9 mouse cellular contexts compared by ENCODE assay signal in the genomic region with DNA sequence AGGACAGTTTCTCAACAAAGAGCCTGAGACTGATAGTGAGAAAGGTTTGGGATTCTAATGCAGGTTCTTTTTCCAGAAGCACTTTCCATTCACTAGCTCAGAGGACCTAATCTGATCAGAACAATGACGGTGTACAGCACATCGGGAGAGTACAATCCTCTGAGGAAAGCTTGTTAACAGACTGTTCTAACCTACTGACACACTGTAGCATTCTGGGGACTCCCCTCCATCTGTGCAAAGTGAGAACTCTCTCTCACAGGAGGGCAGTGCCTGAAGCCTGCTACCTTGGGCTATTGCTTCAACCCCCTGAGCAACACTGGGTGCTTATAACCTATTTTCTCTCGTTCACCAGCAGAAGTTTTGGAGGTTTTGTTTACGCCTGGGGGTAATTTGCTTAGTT.
DNase-seq lines count a peak whose midpoint lies in the region; ATAC-seq and TF ChIP-seq lines count a peak whose summit lies in the region.
"Had no signal": no experiment of that assay in that cellular context is flagged by ENCODE, and none has a peak within 500 bp of the region (broad histone marks: within the 10 kb centered on the region; RNA-seq: fewer than 3 reads in every experiment).

No protein-coding gene starts in this region.

- 47% methylated on average over 4 of the region's 4 CpGs for WGBS in neural tube, embryonic 11.5 days
- WGBS in forebrain, embryonic 11.5 days = 15% methylated on average over 4 of the region's 4 CpGs
- 37% methylated on average over 4 of the region's 4 CpGs for WGBS in liver, embryonic 16.5 days (ENCODE audit: insufficient replicate concordance)
- 35% methylated on average over 4 of the region's 4 CpGs for WGBS in small intestine, adult 2 months

- DNase-seq in neural tube, embryonic 11.5 days (ENCODE audit: low spot score) = no peak
- no peak for DNase-seq in neural tube, embryonic 10.5 days (ENCODE audit: extremely low spot score, low spot score)
- peak; percentile 61 for DNase-seq in forebrain, embryonic 11.5 days (ENCODE audit: low spot score)
- no peak for DNase-seq in c-Kit-positive CD71-positive TER-119-positive erythroid progenitor cells, embryonic 14.5 days (ENCODE audit: low spot score)
- no peak for DNase-seq in right cerebral cortex, postnatal 10 days (ENCODE audit: low spot score in 2 of 2)
- no peak for DNase-seq in right cerebral cortex, adult 18-20 months

- no peak overlapping the region for H3K27ac ChIP-seq in neural tube, embryonic 11.5 days (ENCODE audit: low read depth, low read length)
- peak overlapping the region; percentile 62 for H3K27ac ChIP-seq in forebrain, embryonic 11.5 days (ENCODE audit: low read depth, low read length)
- no peak overlapping the region for H3K27ac ChIP-seq in liver, embryonic 16.5 days (ENCODE audit: low read length)
- peak overlapping the region; percentile 51 for H3K27ac ChIP-seq in small intestine, adult 2 months (ENCODE audit: insufficient read depth, low read depth, low read length)
- H3K27ac ChIP-seq: heart, embryonic 13.5 days had no signal

- no peak for TF ChIP-seq POLR2A in small intestine, adult 2 months (IDR thresholded peaks at IDR 0.05; ENCODE audit: low read depth, low read length)

- H3K27me3 ChIP-seq in neural tube, embryonic 11.5 days (ENCODE audit: control insufficient read depth, insufficient read depth, low read length) = no peaks in the 10 kb centered on the region
- peaks cover 15% of the 10 kb centered on the region; the same call in 1 of the 2 replicates for H3K27me3 ChIP-seq in forebrain, embryonic 11.5 days (ENCODE audit: control insufficient read depth, insufficient read depth, low read length)
- no peaks in the 10 kb centered on the region for H3K27me3 ChIP-seq in liver, embryonic 16.5 days (ENCODE audit: control insufficient read depth, insufficient read depth, low read depth, low read length)
- no peaks in the 10 kb centered on the region for H3K27me3 ChIP-seq in small intestine, adult 2 months (ENCODE audit: control insufficient read depth, insufficient read depth, low read length)
- H3K27me3 ChIP-seq: heart, embryonic 13.5 days had no signal

- H3K4me3 ChIP-seq in neural tube, embryonic 11.5 days (ENCODE audit: low read depth, low read length) = no peak overlapping the region
- no peak overlapping the region for H3K4me3 ChIP-seq in forebrain, embryonic 11.5 days (ENCODE audit: low read depth, low read length)
- H3K4me3 ChIP-seq in liver, embryonic 16.5 days (ENCODE audit: low read depth, low read length) = no peak overlapping the region
- H3K4me3 ChIP-seq in small intestine, adult 2 months (ENCODE audit: low read depth, low read length) = no peak overlapping the region
- H3K4me3 ChIP-seq: heart, embryonic 13.5 days had no signal

- peaks cover 6% of the 10 kb centered on the region for H3K4me1 ChIP-seq in neural tube, embryonic 11.5 days (ENCODE audit: control insufficient read depth, insufficient read depth, low read length)
- 0 out of 2 replicates have a peak, but pooled peaks cover 3% of the 10 kb centered on the region for H3K4me1 ChIP-seq in forebrain, embryonic 11.5 days (replicated peaks; ENCODE audit: control insufficient read depth, insufficient read depth, low read length)
- peaks cover 20% of the 10 kb centered on the region for H3K4me1 ChIP-seq in liver, embryonic 16.5 days (ENCODE audit: control insufficient read depth, low read depth, low read length)
- peaks cover 12% of the 10 kb centered on the region; the same call in 1 of the 2 replicates for H3K4me1 ChIP-seq in small intestine, adult 2 months (ENCODE audit: control insufficient read depth, insufficient read depth, insufficient read length, low read length)

- no peaks in the 10 kb centered on the region for H3K36me3 ChIP-seq in neural tube, embryonic 11.5 days (ENCODE audit: control insufficient read depth, insufficient read depth, low read length)
- no peaks in the 10 kb centered on the region for H3K36me3 ChIP-seq in forebrain, embryonic 11.5 days (ENCODE audit: control insufficient read depth, insufficient read depth, low read length)
- no peaks in the 10 kb centered on the region for H3K36me3 ChIP-seq in liver, embryonic 16.5 days (ENCODE audit: control insufficient read depth, insufficient read depth)
- no peaks in the 10 kb centered on the region for H3K36me3 ChIP-seq in small intestine, adult 2 months (ENCODE audit: control insufficient read depth, insufficient read depth, low read length)

- H3K9ac ChIP-seq in neural tube, embryonic 11.5 days (ENCODE audit: low read length) = no peak overlapping the region
- H3K9ac ChIP-seq in forebrain, embryonic 11.5 days (ENCODE audit: low read length) = no peak overlapping the region
- H3K9ac ChIP-seq in liver, embryonic 16.5 days (ENCODE audit: low read depth, low read length) = no peak overlapping the region
- H3K9ac ChIP-seq: heart, embryonic 13.5 days had no signal

- TF ChIP-seq CTCF in small intestine, adult 2 months (IDR thresholded peaks at IDR 0.05; ENCODE audit: extremely low read depth, insufficient read length, insufficient replicate concordance, low read depth, low read length) = no peak

- H3K4me2 ChIP-seq in neural tube, embryonic 11.5 days (ENCODE audit: low read depth) = no peak overlapping the region
- no peak overlapping the region for H3K4me2 ChIP-seq in forebrain, embryonic 11.5 days (ENCODE audit: low read depth, low read length, severe bottlenecking)
- H3K4me2 ChIP-seq in liver, embryonic 16.5 days (ENCODE audit: low read depth, low read length) = no peak overlapping the region
- H3K4me2 ChIP-seq: heart, embryonic 13.5 days had no signal

- 0 out of 2 replicates have a peak, but pooled peaks have one; percentile 48 for ATAC-seq in neural tube, embryonic 11.5 days (ENCODE audit: insufficient read depth, low FRiP score, low TSS enrichment)
- peak; percentile 89 for ATAC-seq in forebrain, embryonic 11.5 days (replicated peaks; ENCODE audit: low FRiP score)
- 0 out of 2 replicates have a peak, but pooled peaks have one; percentile 7 for ATAC-seq in liver, embryonic 16.5 days (ENCODE audit: low read depth)

- no peaks in the 10 kb centered on the region for H3K9me3 ChIP-seq in neural tube, embryonic 11.5 days (ENCODE audit: control insufficient read depth, low read length)
- H3K9me3 ChIP-seq in forebrain, embryonic 11.5 days (ENCODE audit: control insufficient read depth, low read length) = no peaks in the 10 kb centered on the region
- no peaks in the 10 kb centered on the region for H3K9me3 ChIP-seq in liver, embryonic 16.5 days (replicated peaks; ENCODE audit: control insufficient read depth, low read length)
- H3K9me3 ChIP-seq: heart, embryonic 13.5 days had no signal

Comparison
In these comparisons a context has a peak if more than half of its experiments do, and no peak if none do; other contexts are left out.
1. ATAC-seq: peak in every context shown above with its lines; median percentile 89 in forebrain, embryonic 11.5 days; 48 in neural tube, embryonic 11.5 days; 7 in liver, embryonic 16.5 days.
2. H3K27ac ChIP-seq: peak in forebrain, embryonic 11.5 days (single experiment) and small intestine, adult 2 months (single experiment); none in neural tube, embryonic 11.5 days (single experiment) and liver, embryonic 16.5 days (single experiment).